Mouse (Mus musculus) liver, adult 2 months (tissue): ENCODE measurements at regions not wholly inside any gene's neighbourhood (a gene's known extent, or its start where the extent isn't known, plus 50 kb on each side); places are given as distances from the start of the nearest gene placed in this dataset.

Experiments used
- CTCF ChIP-seq: fragments of 200-500 bp; IDR thresholded peaks from 2 replicates; pipeline ENCODE4 v1.5.1; 2011; ENCODE audit warnings: low read depth, low read length, control low read depth
- POLR2A ChIP-seq: fragments of 200-500 bp; IDR thresholded peaks from 2 replicates; pipeline ENCODE4 v1.6.1; 2011; ENCODE audit warnings: low read length, control low read depth; ENCODE audit not compliant: insufficient read depth; ENCODE audit errors: extremely low read depth

DNA sequence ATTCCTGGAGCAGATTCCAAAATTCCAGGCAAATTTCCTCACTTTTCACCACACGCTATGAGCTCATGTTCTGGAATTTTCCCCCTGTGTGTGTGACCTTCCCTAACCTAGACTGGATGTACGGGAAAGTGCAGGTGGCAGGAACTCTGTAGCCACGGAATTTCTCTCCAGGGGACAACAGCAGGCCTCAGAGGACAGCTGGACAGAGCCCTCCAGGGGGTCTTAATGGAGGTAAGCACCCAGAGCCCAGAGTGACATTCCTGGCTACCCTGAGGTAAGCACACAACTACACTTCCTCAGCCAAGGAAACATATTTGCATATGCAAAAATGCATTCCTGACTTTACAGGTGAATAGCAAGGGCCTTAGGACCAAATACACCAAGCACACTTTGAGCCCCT lies 135.8 kb downstream of the Fam43a start:
- TF ChIP-seq POLR2A (no peak), CTCF (no peak)
